Mouse (Mus musculus) stomach, embryonic 14.5 days (tissue): ENCODE data around the gene Sh3d19. TPM values are rescaled to one million over a fixed set of nuclear protein-coding genes. Genes with fewer than 3 reads are reported as not detected.
"Not testable (repeated sequence)": the region's sequence is repeated elsewhere in the genome, so short reads cannot be mapped to it uniquely, and the experiment has no call there.

ENCODE experiments used
- ATAC-seq: fragments of 200-750 bp; cut with Nextera tagmentation; 2 replicates; pipeline ENCODE4 v1.8.0; 2017; ENCODE audit warnings: low read depth, moderate TSS enrichment; ENCODE audit not compliant: insufficient number of reproducible peaks, insufficient read depth, low FRiP score
- H3K27ac ChIP-seq: fragments of 300-500 bp; sonication (generic); 2 replicates; pipeline ENCODE4 v1.5.1; 2014; ENCODE audit warnings: mild to moderate bottlenecking, low read length, moderate library complexity, mixed read lengths
- H3K27me3 ChIP-seq: fragments of 300-500 bp; sonication (generic); 2 replicates; pipeline ENCODE4 v1.6.1; 2014; ENCODE audit warnings: low read length, control low read depth, mixed read lengths; ENCODE audit not compliant: control insufficient read depth, insufficient read depth
- H3K36me3 ChIP-seq: fragments of 300-500 bp; sonication (generic); 2 replicates; pipeline ENCODE4 v1.6.1; 2014; ENCODE audit warnings: mild to moderate bottlenecking, control low read depth, low read length, moderate library complexity, mixed read lengths; ENCODE audit not compliant: control insufficient read depth, insufficient read depth
- H3K4me1 ChIP-seq: fragments of 300-500 bp; sonication (generic); 2 replicates; pipeline ENCODE4 v1.6.1; 2014; ENCODE audit warnings: low read length, control low read depth, mixed read lengths; ENCODE audit not compliant: control insufficient read depth, insufficient read depth
- H3K4me2 ChIP-seq: fragments of 300-500 bp; sonication (generic); replicated peaks from 2 replicates; pipeline ENCODE4 v1.6.1; 2014; ENCODE audit warnings: low read depth, low read length, control low read depth
- H3K4me3 ChIP-seq: fragments of 300-500 bp; sonication (generic); 2 replicates; pipeline ENCODE4 v1.5.1; 2014; ENCODE audit warnings: low read depth, low read length, control low read depth
- H3K9ac ChIP-seq: fragments of 300-500 bp; sonication (generic); replicated peaks from 2 replicates; pipeline ENCODE4 v1.6.1; 2014; ENCODE audit warnings: low read depth, mild to moderate bottlenecking, control low read depth, low read length, moderate library complexity, mixed read lengths
- H3K9me3 ChIP-seq: fragments of 300-500 bp; sonication (generic); 2 replicates; pipeline ENCODE4 v1.6.1; 2016; ENCODE audit warnings: low read depth, low read length, control low read depth; ENCODE audit not compliant: control insufficient read depth
- WGBS: fragments of 180-500 bp; shearing (Covaris S2); extraction: QIAGEN DNeasy Blood & Tissue Kit; methylation state at CpG from one replicate; pipeline ENCODE4 v1.1.7; 2014; 5-methylcytosine and 5-hydroxymethylcytosine counted together
- polyA plus RNA-seq: library from polyadenylated mRNA; unstranded; fragments of >200 nt; fragmentation: Nextera tagmentation; extraction: Ambion mirVana; gene quantifications from 2 replicates; pipeline ENCODE4 v1.2.1, GENCODE M21; 2014

The Sh3d19 gene
- polyA plus RNA-seq, 1 experiment from 2014 or later, result 48.1 TPM

GRCm38 (mm10) chr3:86103449-86104291, 132.8 kb downstream of the Sh3d19 start:
- no peaks in the 10 kb centered on the region for H3K9me3 ChIP-seq
- 82% methylated on average over 18 of the region's 18 CpGs for WGBS
- no peak for ATAC-seq
- no peak overlapping the region for H3K4me3 ChIP-seq
- H3K4me2 ChIP-seq, result no peak overlapping the region
- H3K9ac ChIP-seq, result no peak overlapping the region
- peaks cover 8% of the 10 kb centered on the region for H3K36me3 ChIP-seq
- H3K4me1 ChIP-seq, result no peaks in the 10 kb centered on the region
- H3K27ac ChIP-seq, result no peak overlapping the region
- H3K27me3 ChIP-seq, result no peaks in the 10 kb centered on the region

GRCm38 (mm10) chr3:86104433-86104832, 133.5 kb downstream of the Sh3d19 start:
- not testable (repeated sequence) for ATAC-seq, H3K9ac ChIP-seq, H3K4me3 ChIP-seq, H3K36me3 ChIP-seq, H3K4me1 ChIP-seq, H3K27me3 ChIP-seq, H3K27ac ChIP-seq, H3K9me3 ChIP-seq, H3K4me2 ChIP-seq
- whole genome bisulfite sequencing, result 93% methylated on average over 7 of the region's 7 CpGs

GRCm38 (mm10) chr3:86104909-86105308, 134.0 kb downstream of the Sh3d19 start:
- no peak for ATAC-seq
- no peaks in the 10 kb centered on the region for H3K27me3 ChIP-seq
- no peak overlapping the region for H3K9ac ChIP-seq
- WGBS, result 83% methylated on average over 4 of the region's 4 CpGs
- H3K4me1 ChIP-seq, result 0 out of 2 replicates have a peak, but pooled peaks cover under 1% of the 10 kb centered on the region
- H3K9me3 ChIP-seq, result no peaks in the 10 kb centered on the region
- no peak overlapping the region for H3K4me3 ChIP-seq
- no peak overlapping the region for H3K4me2 ChIP-seq
- peaks cover 4% of the 10 kb centered on the region for H3K36me3 ChIP-seq
- no peak overlapping the region for H3K27ac ChIP-seq

- Histone ChIP-seq H3K27me3 (no peaks in the 10 kb centered on the region), H3K4me1 (0 out of 2 replicates have a peak, but pooled peaks cover 4% of the 10 kb centered on the region), H3K9ac (no peak overlapping the region), H3K9me3 (no peaks in the 10 kb centered on the region), H3K4me2 (no peak overlapping the region), H3K36me3 (peaks cover 4% of the 10 kb centered on the region), H3K4me3 (no peak overlapping the region), H3K27ac (no peak overlapping the region)
- WGBS, result 89% methylated on average over 8 of the region's 8 CpGs
- ATAC-seq, result no peak
These were observed 135.2 kb downstream of the Sh3d19 start for GRCm38 (mm10) chr3:86106086-86106632.

GRCm38 (mm10) chr3:86107637-86108539, 137.0 kb downstream of the Sh3d19 start:
- WGBS, result 73% methylated on average over 8 of the region's 8 CpGs
- Histone ChIP-seq H3K36me3 (no peaks in the 10 kb centered on the region; the same call in 1 of the 2 replicates), H3K27ac (no peak overlapping the region), H3K4me2 (no peak overlapping the region), H3K9ac (no peak overlapping the region), H3K4me1 (0 out of 2 replicates have a peak, but pooled peaks cover 4% of the 10 kb centered on the region), H3K4me3 (no peak overlapping the region), H3K9me3 (no peaks in the 10 kb centered on the region), H3K27me3 (no peaks in the 10 kb centered on the region)
- no peak for ATAC-seq

- no peaks in the 10 kb centered on the region; the same call in 1 of the 2 replicates for H3K36me3 ChIP-seq
- H3K4me1 ChIP-seq, result 0 out of 2 replicates have a peak, but pooled peaks cover 4% of the 10 kb centered on the region
- no peak overlapping the region for H3K27ac ChIP-seq
- no peaks in the 10 kb centered on the region for H3K27me3 ChIP-seq
- no peak overlapping the region for H3K9ac ChIP-seq
- no peaks in the 10 kb centered on the region for H3K9me3 ChIP-seq
- ATAC-seq, result peak; percentile 71; the same call in 1 of the 2 replicates
- 77% methylated on average over 4 of the region's 4 CpGs for WGBS
- no peak overlapping the region for H3K4me2 ChIP-seq
- H3K4me3 ChIP-seq, result no peak overlapping the region
These were observed 137.7 kb downstream of the Sh3d19 start for GRCm38 (mm10) chr3:86108576-86108975.

GRCm38 (mm10) chr3:86109099-86109498, 138.2 kb downstream of the Sh3d19 start:
- no peak for ATAC-seq
- Histone ChIP-seq H3K4me1 (0 out of 2 replicates have a peak, but pooled peaks cover 4% of the 10 kb centered on the region), H3K27ac (no peak overlapping the region; the same call in 1 of the 2 replicates), H3K36me3 (no peaks in the 10 kb centered on the region; the same call in 1 of the 2 replicates), H3K4me2 (no peak overlapping the region), H3K9me3 (no peaks in the 10 kb centered on the region), H3K27me3 (no peaks in the 10 kb centered on the region), H3K4me3 (no peak overlapping the region), H3K9ac (no peak overlapping the region)
- WGBS, result 83% methylated on average over 7 of the region's 7 CpGs

GRCm38 (mm10) chr3:86110077-86110476, 139.2 kb downstream of the Sh3d19 start:
- Histone ChIP-seq H3K9ac (no peak overlapping the region), H3K36me3 (no peaks in the 10 kb centered on the region; the same call in 1 of the 2 replicates), H3K27ac (no peak overlapping the region), H3K4me2 (no peak overlapping the region; the same call in 1 of the 2 replicates), H3K27me3 (no peaks in the 10 kb centered on the region), H3K9me3 (no peaks in the 10 kb centered on the region), H3K4me1 (0 out of 2 replicates have a peak, but pooled peaks cover 8% of the 10 kb centered on the region), H3K4me3 (no peak overlapping the region)
- no peak for ATAC-seq
- 15% methylated on average over 10 of the region's 10 CpGs for WGBS
